Mouse (Mus musculus): Measurements from ENCODE around the gene Glt8d1. TPM values are rescaled to one million over a fixed set of nuclear protein-coding genes. Genes with fewer than 3 reads are reported as not detected.

The Glt8d1 gene
- total RNA-seq, 2 experiments from 2014 or later: 31.2 to 32.3 TPM

Other genes with a start within 250 kb of the Glt8d1 start
- gene Tmem110, start 175.8 kb upstream of the Glt8d1 start, total RNA-seq (2021): 10 to 100 TPM; 14.4 to 14.7 TPM
- gene Mustn1, start 122.2 kb upstream of the Glt8d1 start, total RNA-seq (2021): 1 to 10 TPM; 6.9 to 7.3 TPM
- gene Itih4, start 114.9 kb upstream of the Glt8d1 start, total RNA-seq (2021): 1 to 10 TPM; 1.6 to 2.5 TPM
- under 1 TPM; 0.55 to 0.74 TPM for gene Itih3, start 77.6 kb upstream of the Glt8d1 start, total RNA-seq (2021)
- not detected for gene Itih1, start 58.1 kb upstream of the Glt8d1 start, total RNA-seq (2021)
- 1 to 10 TPM; 3.6 to 4.6 TPM for gene Nek4, start 50.0 kb upstream of the Glt8d1 start, total RNA-seq (2021)
- gene Spcs1, start 272 bp downstream of the Glt8d1 start, total RNA-seq (2021): 100 to 1,000 TPM; 176 to 181 TPM
- 100 to 1,000 TPM in 1 of 2 experiments, 10 to 100 TPM in 1; 97.2 to 101 TPM for gene Pbrm1, start 17.7 kb downstream of the Glt8d1 start, total RNA-seq (2021)
- 10 to 100 TPM; 37.9 to 41.4 TPM for gene Gnl3, start 17.8 kb downstream of the Glt8d1 start, total RNA-seq (2021)
- 10 to 100 TPM; 80.5 to 91.4 TPM for gene Smim4, start 127.6 kb downstream of the Glt8d1 start, total RNA-seq (2021)
- 10 to 100 TPM; 91.8 to 93.8 TPM for gene Nt5dc2, start 129.7 kb downstream of the Glt8d1 start, total RNA-seq (2021)
- 10 to 100 TPM; 77.1 to 84.3 TPM for gene Stab1, start 167.2 kb downstream of the Glt8d1 start, total RNA-seq (2021)
- gene Tnnc1, start 206.9 kb downstream of the Glt8d1 start, total RNA-seq (2021): 1,000 to 10,000 TPM; 5,292 to 5,773 TPM
- gene Nisch, start 215.5 kb downstream of the Glt8d1 start, total RNA-seq (2021): 100 to 1,000 TPM; 301 to 310 TPM
- gene Sema3g, start 216.5 kb downstream of the Glt8d1 start, total RNA-seq (2021): 10 to 100 TPM in 1 of 2 experiments, 1 to 10 TPM in 1; 9.2 to 11.4 TPM
- gene Phf7, start 249.9 kb downstream of the Glt8d1 start, total RNA-seq (2021): 1 to 10 TPM; 5.5 to 6.4 TPM